Mouse (Mus musculus): ENCODE results near the gene Ccdc57.

DNA sequence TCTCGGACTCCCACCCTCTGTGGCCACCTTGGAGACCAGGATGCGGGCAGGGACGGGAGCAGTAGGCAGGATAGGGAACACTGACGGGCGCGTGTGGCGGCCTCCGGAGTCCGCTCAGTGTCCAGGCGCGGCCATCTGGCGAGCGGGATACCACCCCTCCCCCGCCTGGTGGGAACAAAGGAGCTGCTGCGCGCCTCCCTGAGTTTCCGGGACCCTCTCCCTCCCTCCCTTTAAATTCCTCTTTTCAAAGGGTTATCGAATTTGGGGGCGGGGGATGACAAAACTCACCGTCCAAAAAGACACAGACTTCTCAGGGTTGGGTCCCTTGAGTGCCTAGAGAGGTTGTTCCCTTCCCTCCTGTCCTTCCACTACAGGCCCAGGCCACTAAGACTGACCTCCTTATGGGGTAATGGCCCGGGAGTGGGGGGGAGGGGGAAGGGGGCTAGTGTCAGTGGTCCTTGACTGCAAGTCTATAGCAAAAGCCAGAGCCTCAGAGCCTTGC, 107.8 kb downstream of the Ccdc57 start:
- TF ChIP-seq POLR2A (IDR thresholded peaks at IDR 0.05; ENCODE audit: low read depth, low read length): no peak
- no peak for TF ChIP-seq CTCF (conservative IDR thresholded peaks at IDR 0.05; ENCODE audit: insufficient read depth, insufficient read length, low read depth, low read length)

Measured in kidney, adult 2 months (tissue).